Mouse (Mus musculus): ENCODE measurements at regions not wholly inside any gene's neighbourhood (a gene's known extent, or its start where the extent isn't known, plus 50 kb on each side); places are given as distances from the start of the nearest gene placed in this dataset.
"Not testable (repeated sequence)": the region's sequence is repeated elsewhere in the genome, so short reads cannot be mapped to it uniquely, and the experiment has no call there.

GRCm38 (mm10) chr9:11441241-11441997 lies 536.8 kb upstream of the Cntn5 start:
- 60% methylated on average over 10 of the region's 10 CpGs for WGBS
- H3K27ac ChIP-seq; H3K4me3 ChIP-seq (replicated peaks); H3K9ac ChIP-seq; H3K4me1 ChIP-seq; H3K36me3 ChIP-seq; H3K9me3 ChIP-seq (replicated peaks); H3K4me2 ChIP-seq; H3K27me3 ChIP-seq: not testable (repeated sequence)
- peak; percentile 84 for ATAC-seq (replicated peaks; ENCODE audit: low FRiP score)

- Histone ChIP-seq H3K9me3 (replicated peaks) (no peaks in the 10 kb centered on the region), H3K4me1 (no peaks in the 10 kb centered on the region), H3K4me3 (replicated peaks) (no peak overlapping the region), H3K9ac (no peak overlapping the region), H3K4me2 (no peak overlapping the region), H3K36me3 (no peaks in the 10 kb centered on the region), H3K27ac (no peak overlapping the region), H3K27me3 (no peaks in the 10 kb centered on the region)
- WGBS = 80% methylated on average over 1 of the region's 1 CpGs
- ATAC-seq (replicated peaks; ENCODE audit: low FRiP score) = no peak
These were observed 532.0 kb upstream of the Cntn5 start for GRCm38 (mm10) chr9:11436443-11437167.

- no peak overlapping the region for H3K4me3 ChIP-seq (replicated peaks)
- no peaks in the 10 kb centered on the region for H3K27me3 ChIP-seq
- H3K36me3 ChIP-seq = no peaks in the 10 kb centered on the region
- ATAC-seq (replicated peaks; ENCODE audit: low FRiP score) = no peak
- 75% methylated on average over 2 of the region's 2 CpGs for WGBS
- H3K4me2 ChIP-seq = no peak overlapping the region
- no peaks in the 10 kb centered on the region for H3K9me3 ChIP-seq (replicated peaks)
- no peak overlapping the region for H3K9ac ChIP-seq
- H3K4me1 ChIP-seq = no peaks in the 10 kb centered on the region
- H3K27ac ChIP-seq = no peak overlapping the region
These were observed 531.4 kb upstream of the Cntn5 start for GRCm38 (mm10) chr9:11436014-11436413.

- 0 out of 2 replicates have a peak, but pooled peaks have one; percentile 29 for ATAC-seq (replicated peaks; ENCODE audit: low FRiP score)
- Histone ChIP-seq H3K4me3 (replicated peaks) (no peak overlapping the region), H3K27ac (no peak overlapping the region), H3K9ac (no peak overlapping the region), H3K27me3 (no peaks in the 10 kb centered on the region), H3K4me1 (no peaks in the 10 kb centered on the region), H3K36me3 (no peaks in the 10 kb centered on the region), H3K4me2 (no peak overlapping the region), H3K9me3 (replicated peaks) (no peaks in the 10 kb centered on the region)
- WGBS = 29% methylated on average over 2 of the region's 2 CpGs
These were observed 530.4 kb upstream of the Cntn5 start for GRCm38 (mm10) chr9:11435019-11435418.

- no peak for ATAC-seq (replicated peaks; ENCODE audit: low FRiP score)
- Histone ChIP-seq H3K27me3 (no peaks in the 10 kb centered on the region), H3K27ac (no peak overlapping the region), H3K4me3 (replicated peaks) (no peak overlapping the region), H3K9me3 (replicated peaks) (no peaks in the 10 kb centered on the region), H3K4me1 (no peaks in the 10 kb centered on the region), H3K36me3 (no peaks in the 10 kb centered on the region), H3K4me2 (no peak overlapping the region), H3K9ac (no peak overlapping the region)
- 21% methylated on average over 3 of the region's 3 CpGs for WGBS
These were observed 521.9 kb upstream of the Cntn5 start for GRCm38 (mm10) chr9:11426473-11426872.

- no peaks in the 10 kb centered on the region for H3K4me1 ChIP-seq
- no peaks in the 10 kb centered on the region for H3K36me3 ChIP-seq
- no peak for ATAC-seq (replicated peaks; ENCODE audit: low FRiP score)
- H3K9ac ChIP-seq = no peak overlapping the region
- H3K9me3 ChIP-seq (replicated peaks) = no peaks in the 10 kb centered on the region
- no peak overlapping the region for H3K4me3 ChIP-seq (replicated peaks)
- 73% methylated on average over 2 of the region's 2 CpGs for WGBS
- no peak overlapping the region for H3K4me2 ChIP-seq
- H3K27me3 ChIP-seq = no peaks in the 10 kb centered on the region
- no peak overlapping the region for H3K27ac ChIP-seq
These were observed 492.3 kb upstream of the Cntn5 start for GRCm38 (mm10) chr9:11396829-11397228.

- no peaks in the 10 kb centered on the region for H3K9me3 ChIP-seq (replicated peaks)
- H3K36me3 ChIP-seq = no peaks in the 10 kb centered on the region
- no peak overlapping the region for H3K4me3 ChIP-seq (replicated peaks)
- no peak overlapping the region for H3K4me2 ChIP-seq
- no peak overlapping the region for H3K9ac ChIP-seq
- H3K27ac ChIP-seq = no peak overlapping the region
- no peaks in the 10 kb centered on the region for H3K4me1 ChIP-seq
- ATAC-seq (replicated peaks; ENCODE audit: low FRiP score) = no peak
- H3K27me3 ChIP-seq = no peaks in the 10 kb centered on the region
- 89% methylated on average over 1 of the region's 1 CpGs for WGBS
These were observed 477.1 kb upstream of the Cntn5 start for GRCm38 (mm10) chr9:11381648-11382075.

- H3K9me3 ChIP-seq (replicated peaks) = no peaks in the 10 kb centered on the region
- H3K4me3 ChIP-seq (replicated peaks) = no peak overlapping the region
- no peak overlapping the region for H3K4me2 ChIP-seq
- no peak for ATAC-seq (replicated peaks; ENCODE audit: low FRiP score)
- H3K27me3 ChIP-seq = no peaks in the 10 kb centered on the region
- H3K36me3 ChIP-seq = no peaks in the 10 kb centered on the region
- H3K9ac ChIP-seq = no peak overlapping the region
- no peak overlapping the region for H3K27ac ChIP-seq
- H3K4me1 ChIP-seq = no peaks in the 10 kb centered on the region
- 80% methylated on average over 7 of the region's 7 CpGs for WGBS
These were observed 476.0 kb upstream of the Cntn5 start for GRCm38 (mm10) chr9:11380531-11380930.

GRCm38 (mm10) chr9:11378046-11378445 lies 473.5 kb upstream of the Cntn5 start:
- Histone ChIP-seq H3K27ac (no peak overlapping the region), H3K4me2 (no peak overlapping the region), H3K4me1 (no peaks in the 10 kb centered on the region), H3K9me3 (replicated peaks) (no peaks in the 10 kb centered on the region), H3K27me3 (no peaks in the 10 kb centered on the region), H3K9ac (no peak overlapping the region), H3K36me3 (no peaks in the 10 kb centered on the region), H3K4me3 (replicated peaks) (no peak overlapping the region)
- ATAC-seq (replicated peaks; ENCODE audit: low FRiP score) = no peak
- WGBS = 91% methylated on average over 4 of the region's 4 CpGs

GRCm38 (mm10) chr9:11377586-11377985 lies 473.0 kb upstream of the Cntn5 start:
- no peak overlapping the region for H3K27ac ChIP-seq
- no peak overlapping the region for H3K4me2 ChIP-seq
- no peak overlapping the region for H3K4me3 ChIP-seq (replicated peaks)
- H3K9me3 ChIP-seq (replicated peaks) = no peaks in the 10 kb centered on the region
- no peak for ATAC-seq (replicated peaks; ENCODE audit: low FRiP score)
- H3K36me3 ChIP-seq = no peaks in the 10 kb centered on the region
- 70% methylated on average over 4 of the region's 4 CpGs for WGBS
- H3K9ac ChIP-seq = no peak overlapping the region
- no peaks in the 10 kb centered on the region for H3K4me1 ChIP-seq
- no peaks in the 10 kb centered on the region for H3K27me3 ChIP-seq

GRCm38 (mm10) chr9:11373294-11373903 lies 468.8 kb upstream of the Cntn5 start:
- no peak overlapping the region for H3K4me2 ChIP-seq
- H3K27me3 ChIP-seq = no peaks in the 10 kb centered on the region
- ATAC-seq (replicated peaks; ENCODE audit: low FRiP score) = no peak
- H3K9me3 ChIP-seq (replicated peaks) = no peaks in the 10 kb centered on the region
- no peaks in the 10 kb centered on the region for H3K4me1 ChIP-seq
- WGBS = 73% methylated on average over 2 of the region's 2 CpGs
- no peak overlapping the region for H3K4me3 ChIP-seq (replicated peaks)
- no peak overlapping the region for H3K27ac ChIP-seq
- no peaks in the 10 kb centered on the region for H3K36me3 ChIP-seq
- no peak overlapping the region for H3K9ac ChIP-seq

- Histone ChIP-seq H3K4me3 (replicated peaks) (no peak overlapping the region), H3K27me3 (no peaks in the 10 kb centered on the region), H3K9ac (no peak overlapping the region), H3K9me3 (replicated peaks) (no peaks in the 10 kb centered on the region), H3K36me3 (no peaks in the 10 kb centered on the region), H3K4me1 (no peaks in the 10 kb centered on the region), H3K27ac (no peak overlapping the region), H3K4me2 (no peak overlapping the region)
- 50% methylated on average over 1 of the region's 1 CpGs for WGBS
- ATAC-seq (replicated peaks; ENCODE audit: low FRiP score) = no peak
These were observed 463.5 kb upstream of the Cntn5 start for GRCm38 (mm10) chr9:11368056-11368455.
